Mouse (Mus musculus) limb, embryonic 14.5 days (tissue): ENCODE measurements around the gene Slc29a2. TPM values are rescaled to one million over a fixed set of nuclear protein-coding genes. Genes with fewer than 3 reads are reported as not detected.

ENCODE experiments used
- ATAC-seq: fragments of 200-750 bp; cut with Nextera tagmentation; 2 replicates; pipeline ENCODE4 v1.8.0; 2017; ENCODE audit warnings: low read depth, moderate number of reproducible peaks, moderate TSS enrichment; ENCODE audit not compliant: low FRiP score
- DNase-seq: peaks from one replicate; pipeline ENCODE4 v3.0.0-alpha.2; 2015; ENCODE audit warnings: low spot score
- H3K27ac ChIP-seq: fragments of 300-500 bp; sonication (generic); replicated peaks from 2 replicates; pipeline ENCODE4 v1.5.1; 2014; ENCODE audit warnings: low read depth, mild to moderate bottlenecking, low read length, moderate library complexity, mixed read lengths
- H3K27me3 ChIP-seq: fragments of 300-500 bp; sonication (generic); 2 replicates; pipeline ENCODE4 v1.6.1; 2014; ENCODE audit warnings: low read length, mixed read lengths; ENCODE audit not compliant: control insufficient read depth, insufficient read depth
- H3K36me3 ChIP-seq: fragments of 300-500 bp; sonication (generic); 2 replicates; pipeline ENCODE4 v1.6.1; 2014; ENCODE audit warnings: mild to moderate bottlenecking, low read length, moderate library complexity, mixed read lengths; ENCODE audit not compliant: control insufficient read depth, insufficient read depth
- H3K4me1 ChIP-seq: fragments of 300-500 bp; sonication (generic); 2 replicates; pipeline ENCODE4 v1.6.1; 2014; ENCODE audit warnings: antibody characterized with exemption, low read length, mixed read lengths; ENCODE audit not compliant: control insufficient read depth, insufficient read depth
- H3K4me2 ChIP-seq: fragments of 300-500 bp; sonication (generic); replicated peaks from 2 replicates; pipeline ENCODE4 v1.6.1; 2014; ENCODE audit warnings: low read depth, mild to moderate bottlenecking, low read length, moderate library complexity; ENCODE audit not compliant: severe bottlenecking
- H3K4me3 ChIP-seq: fragments of 300-500 bp; sonication (generic); replicated peaks from 2 replicates; pipeline ENCODE4 v1.5.1; 2014; ENCODE audit warnings: low read length
- H3K9ac ChIP-seq: fragments of 300-500 bp; sonication (generic); 2 replicates; pipeline ENCODE4 v1.6.1; 2014; ENCODE audit warnings: mild to moderate bottlenecking, low read depth, low read length, moderate library complexity; ENCODE audit not compliant: severe bottlenecking
- H3K9me3 ChIP-seq: fragments of 300-500 bp; sonication (generic); 2 replicates; pipeline ENCODE4 v1.6.1; 2016; ENCODE audit warnings: low read length; ENCODE audit not compliant: control insufficient read depth
- POLR2A ChIP-seq: fragments of 200-500 bp; IDR thresholded peaks from 2 replicates; pipeline ENCODE4 v1.8.0; 2012; ENCODE audit warnings: inconsistent platforms, mild to moderate bottlenecking, moderate library complexity, borderline replicate concordance; ENCODE audit not compliant: insufficient read depth, insufficient read length; ENCODE audit errors: extremely low read depth
- WGBS: fragments of 180-500 bp; shearing (Covaris S2); extraction: QIAGEN DNeasy Blood & Tissue Kit; methylation state at CpG from one replicate; pipeline ENCODE4 v1.1.7; 2014; 5-methylcytosine and 5-hydroxymethylcytosine counted together
- polyA plus RNA-seq, 2 experiments: library from polyadenylated mRNA; depleted of rRNA in 1 of 2; stranded (reverse) in 1 of 2; unstranded in 1 of 2; fragments of >200 nt; fragmentation: Nextera tagmentation in 1 of 2; extraction: Ambion mirVana in 1 of 2; gene quantifications; 2 replicates each; pipeline versions ENCODE4 v1.2.1 to v1.2.3; 2012 to 2014

Slc29a2 gene
- polyA plus RNA-seq, 2 experiments: 3.7 to 15.7 TPM

- 0% methylated on average over 19 of the region's 22 CpGs for WGBS
Observed at GRCm38 (mm10) chr19:4990716-4991115, 32.9 kb upstream of the Slc29a2 start.

DNA sequence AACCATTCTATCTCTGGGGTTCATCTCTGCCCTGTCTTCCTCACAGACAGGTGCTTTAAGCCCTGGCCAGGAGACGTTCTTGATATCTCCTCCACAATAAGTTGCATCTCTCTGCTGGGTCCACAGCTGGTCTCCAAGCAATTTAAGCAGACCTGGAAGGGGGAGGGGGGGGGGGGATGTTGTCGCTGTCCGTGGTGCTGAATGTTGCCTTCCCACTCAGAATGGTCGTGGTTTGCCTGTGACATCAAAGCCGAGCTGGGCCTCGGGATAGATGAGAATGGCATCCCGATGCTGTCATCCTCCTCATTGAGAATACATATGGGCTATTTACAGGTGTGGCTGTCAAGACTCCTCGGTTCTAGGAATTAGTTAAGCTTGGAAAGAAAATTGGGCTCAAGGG lies 31.3 kb upstream of the Slc29a2 start:
- no peaks in the 10 kb centered on the region for H3K36me3 ChIP-seq
- no peak for TF ChIP-seq POLR2A
- H3K9ac ChIP-seq: no peak overlapping the region
- ATAC-seq (no peak), DNase-seq (peak; percentile 24)
- no peaks in the 10 kb centered on the region for H3K4me1 ChIP-seq
- H3K4me3 ChIP-seq: no peak overlapping the region
- peaks cover 36% of the 10 kb centered on the region for H3K27me3 ChIP-seq
- no peaks in the 10 kb centered on the region for H3K9me3 ChIP-seq
- 18% methylated on average over 8 of the region's 8 CpGs for WGBS
- H3K27ac ChIP-seq: no peak overlapping the region
- H3K4me2 ChIP-seq: no peak overlapping the region

More at GRCm38 (mm10) chr19:4990716-4991115, 32.9 kb upstream of the Slc29a2 start:
- Histone ChIP-seq H3K9me3 (no peaks in the 10 kb centered on the region), H3K27ac (no peak overlapping the region), H3K9ac (no peak overlapping the region), H3K4me1 (no peaks in the 10 kb centered on the region), H3K4me3 (no peak overlapping the region), H3K36me3 (no peaks in the 10 kb centered on the region), H3K4me2 (no peak overlapping the region), H3K27me3 (peaks cover 36% of the 10 kb centered on the region)
- ATAC-seq: no peak
- no peak for TF ChIP-seq POLR2A
- no peak for DNase-seq

DNA sequence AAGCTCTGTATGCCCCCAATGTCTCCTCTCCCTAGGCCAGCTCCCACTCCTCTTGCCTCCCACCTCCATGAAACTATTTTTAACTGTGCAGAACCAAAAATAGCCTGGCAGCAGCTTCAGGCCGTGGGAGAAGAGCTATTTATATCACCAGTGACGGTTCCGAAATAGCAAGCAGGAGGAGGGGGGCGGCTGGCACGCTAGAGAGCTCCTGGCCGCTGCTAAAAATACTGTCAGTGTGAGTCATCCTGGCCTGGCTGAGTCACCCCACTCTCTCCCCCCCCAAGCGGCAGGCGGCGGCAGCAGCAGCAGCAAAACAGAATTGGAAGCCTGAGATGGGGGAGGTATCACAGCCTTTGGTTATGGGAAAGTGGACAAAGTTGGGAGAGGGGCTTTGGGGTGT lies 30.8 kb upstream of the Slc29a2 start:
- H3K27ac ChIP-seq: no peak overlapping the region
- TF ChIP-seq POLR2A: no peak
- H3K9ac ChIP-seq: no peak overlapping the region
- no peak overlapping the region for H3K4me2 ChIP-seq
- H3K4me3 ChIP-seq: no peak overlapping the region
- no peaks in the 10 kb centered on the region for H3K9me3 ChIP-seq
- WGBS: 6% methylated on average over 9 of the region's 9 CpGs
- no peaks in the 10 kb centered on the region for H3K4me1 ChIP-seq
- no peak for ATAC-seq
- no peaks in the 10 kb centered on the region for H3K36me3 ChIP-seq
- H3K27me3 ChIP-seq: peaks cover 36% of the 10 kb centered on the region
- peak; percentile 42 for DNase-seq

GRCm38 (mm10) chr19:4994043-4994442 lies 29.6 kb upstream of the Slc29a2 start:
- TF ChIP-seq POLR2A: no peak
- Histone ChIP-seq H3K27me3 (peaks cover 36% of the 10 kb centered on the region), H3K4me3 (no peak overlapping the region), H3K36me3 (no peaks in the 10 kb centered on the region), H3K9ac (no peak overlapping the region), H3K9me3 (no peaks in the 10 kb centered on the region), H3K4me1 (no peaks in the 10 kb centered on the region), H3K4me2 (no peak overlapping the region), H3K27ac (no peak overlapping the region)
- 63% methylated on average over 5 of the region's 5 CpGs for WGBS
- DNase-seq: no peak
- no peak for ATAC-seq

DNA sequence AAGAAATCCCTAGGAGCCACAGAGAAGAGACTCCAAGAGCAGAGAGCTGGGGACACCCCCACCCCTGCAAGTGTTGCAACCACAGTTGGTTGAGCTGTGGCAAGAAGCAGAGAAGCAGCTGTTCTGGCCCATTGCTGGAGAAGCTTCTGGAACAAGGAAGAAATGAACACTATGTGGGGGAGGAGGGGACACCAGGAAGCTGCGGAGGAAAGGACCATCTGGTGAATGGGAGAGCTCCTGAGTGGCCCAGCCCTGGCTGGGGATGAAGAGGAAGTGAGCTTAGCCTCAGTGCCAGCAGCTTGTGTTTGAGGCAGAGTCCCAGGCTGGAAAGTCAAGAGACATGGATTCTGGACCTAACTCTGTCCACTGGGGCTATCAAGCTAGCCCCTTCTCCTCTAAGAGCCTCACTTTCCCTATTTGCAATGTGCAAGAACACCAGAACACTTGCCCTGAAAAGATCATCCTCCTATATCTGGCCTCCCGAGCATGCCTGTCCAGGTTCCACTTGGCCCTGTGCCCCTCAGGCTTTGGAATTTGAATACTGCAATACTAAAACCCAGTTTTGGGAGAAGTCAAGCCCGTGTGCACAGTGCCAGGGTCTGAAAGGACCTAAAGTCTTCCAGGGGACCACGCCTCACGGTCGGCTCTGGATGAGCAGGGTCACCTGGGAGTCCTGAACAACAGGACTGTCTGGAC lies 24.1 kb upstream of the Slc29a2 start:
- no peak overlapping the region for H3K4me2 ChIP-seq
- WGBS: 67% methylated on average over 6 of the region's 6 CpGs
- peaks cover 4% of the 10 kb centered on the region; the same call in 1 of the 2 replicates for H3K4me1 ChIP-seq
- no peak for DNase-seq
- H3K27ac ChIP-seq: no peak overlapping the region
- no peaks in the 10 kb centered on the region for H3K9me3 ChIP-seq
- H3K9ac ChIP-seq: no peak overlapping the region
- no peak overlapping the region for H3K4me3 ChIP-seq
- TF ChIP-seq POLR2A: no peak
- H3K36me3 ChIP-seq: no peaks in the 10 kb centered on the region
- no peak for ATAC-seq
- no peaks in the 10 kb centered on the region for H3K27me3 ChIP-seq
